Mouse (Mus musculus) forebrain, embryonic 15.5 days (tissue): ENCODE data around the gene Hacl1. TPM values are rescaled to one million over a fixed set of nuclear protein-coding genes. Genes with fewer than 3 reads are reported as not detected.

Source experiments
- ATAC-seq: fragments of 200-750 bp; cut with Nextera tagmentation; replicated peaks from 2 replicates; pipeline ENCODE4 v1.8.0; 2017; ENCODE audit warnings: mild to moderate bottlenecking, moderate TSS enrichment, moderate library complexity
- H3K27ac ChIP-seq: fragments of 300-500 bp; sonication (generic); replicated peaks from 2 replicates; pipeline ENCODE4 v1.5.1; 2015; ENCODE audit warnings: mild to moderate bottlenecking, inconsistent platforms
- H3K27me3 ChIP-seq: fragments of 300-500 bp; sonication (generic); 2 replicates; pipeline ENCODE4 v1.6.1; 2015; ENCODE audit warnings: inconsistent platforms
- H3K36me3 ChIP-seq: fragments of 300-500 bp; sonication (generic); 2 replicates; pipeline ENCODE4 v1.6.1; 2015; ENCODE audit warnings: mild to moderate bottlenecking, inconsistent platforms
- H3K4me1 ChIP-seq: fragments of 300-500 bp; sonication (generic); 2 replicates; pipeline ENCODE4 v1.6.1; 2015; ENCODE audit warnings: inconsistent platforms
- H3K4me2 ChIP-seq: fragments of 300-500 bp; sonication (generic); replicated peaks from 2 replicates; pipeline ENCODE4 v1.6.1; 2015; ENCODE audit warnings: mild to moderate bottlenecking, inconsistent platforms
- H3K4me3 ChIP-seq: fragments of 300-500 bp; sonication (generic); 2 replicates; pipeline ENCODE4 v1.5.1; 2015; ENCODE audit warnings: mild to moderate bottlenecking, inconsistent platforms
- H3K9ac ChIP-seq: fragments of 300-500 bp; sonication (generic); replicated peaks from 2 replicates; pipeline ENCODE4 v1.6.1; 2015; ENCODE audit warnings: mild to moderate bottlenecking, inconsistent platforms
- H3K9me3 ChIP-seq: fragments of 300-500 bp; sonication (generic); 2 replicates; pipeline ENCODE4 v1.6.1; 2016; ENCODE audit warnings: inconsistent platforms
- WGBS: fragments of 180-500 bp; shearing (Covaris S2); methylation state at CpG from one replicate; pipeline ENCODE4 v1.1.7; 2015; ENCODE audit warnings: mixed read lengths; 5-methylcytosine and 5-hydroxymethylcytosine counted together
- polyA plus RNA-seq: library from polyadenylated mRNA; unstranded; fragments of >200 nt; fragmentation: Nextera tagmentation; extraction: Ambion mirVana; gene quantifications from 2 replicates; pipeline ENCODE4 v1.2.1, GENCODE M21; 2015

The Hacl1 gene
- polyA plus RNA-seq, result 5.9 and 9.3 TPM in 2 replicates

DNA sequence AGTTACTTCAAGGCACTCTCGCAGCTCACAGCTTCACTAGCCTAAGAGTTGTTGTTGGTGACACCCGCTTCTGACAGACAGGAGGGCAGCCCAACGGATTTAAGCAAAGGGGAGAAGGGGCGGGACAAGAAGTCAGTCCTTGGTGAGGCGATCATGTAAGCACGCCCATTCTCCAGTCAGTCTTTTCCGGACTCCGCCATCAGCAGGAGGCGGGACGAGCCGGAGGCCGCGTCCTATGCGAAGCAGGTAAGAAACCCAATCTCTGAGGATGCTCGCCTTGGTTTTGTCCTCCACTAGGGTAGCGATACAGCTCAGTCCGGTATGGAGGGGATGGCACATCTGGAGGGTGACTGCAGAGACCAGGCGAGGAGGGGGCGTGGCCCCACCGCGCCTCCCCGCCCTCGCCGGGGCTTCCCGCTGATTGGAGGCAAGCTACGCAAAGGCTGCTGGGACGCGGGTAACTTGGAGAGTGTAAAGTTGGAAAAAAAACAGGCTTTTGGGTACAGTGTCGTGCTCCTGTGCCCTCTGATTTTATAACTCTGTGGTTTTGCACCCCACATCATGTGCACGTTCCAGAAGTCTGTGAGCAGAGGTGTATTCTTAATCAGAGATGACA is at the start of gene Hacl1, which contains the start of gene Btd:
Gene Hacl1 (minus strand): TSS at position 397 of the 616 bp plus-strand sequence.
Gene Btd (plus strand): TSS at position 139 of the 616 bp plus-strand sequence.
- 0% methylated on average over 30 of the region's 30 CpGs for WGBS
- H3K9ac ChIP-seq, result peak within 1 kb of the TSS; percentile 73
- no peaks in the 10 kb centered on the region for H3K36me3 ChIP-seq
- H3K4me3 ChIP-seq, result peak within 1 kb of the TSS; percentile 72
- H3K27me3 ChIP-seq, result no peaks in the 10 kb centered on the region
- ATAC-seq, result peak; percentile 99
- peak within 1 kb of the TSS; percentile 86 for H3K27ac ChIP-seq
- H3K9me3 ChIP-seq, result no peaks in the 10 kb centered on the region
- H3K4me1 ChIP-seq, result peaks cover 17% of the 10 kb centered on the region
- H3K4me2 ChIP-seq, result peak within 1 kb of the TSS; percentile 97

DNA sequence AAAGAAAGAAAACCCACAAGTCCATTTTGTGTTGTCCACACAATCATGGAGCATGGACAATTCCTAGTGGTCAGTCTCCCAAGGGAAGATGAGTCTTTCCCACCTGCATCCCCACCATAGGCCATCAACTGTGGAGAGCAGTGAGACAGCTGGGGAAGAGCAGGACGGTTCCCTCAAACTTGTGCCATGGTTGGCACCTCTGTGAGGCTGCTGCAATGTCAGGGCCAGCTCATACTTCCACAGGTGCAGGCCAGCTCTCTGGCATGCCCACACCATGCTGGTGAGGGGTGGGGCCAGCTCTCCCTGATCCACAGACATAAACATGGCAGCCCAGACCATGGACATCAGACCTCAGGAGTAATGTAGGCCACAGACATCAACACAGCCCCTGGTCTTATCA is 45.1 kb upstream of the Hacl1 start:
- Histone ChIP-seq H3K9me3 (no peaks in the 10 kb centered on the region), H3K27ac (no peak overlapping the region), H3K9ac (no peak overlapping the region), H3K4me1 (peaks cover 3% of the 10 kb centered on the region; the same call in 1 of the 2 replicates), H3K36me3 (no peaks in the 10 kb centered on the region), H3K4me2 (no peak overlapping the region), H3K4me3 (no peak overlapping the region), H3K27me3 (no peaks in the 10 kb centered on the region)
- no peak for ATAC-seq
- 94% methylated on average over 1 of the region's 1 CpGs for WGBS

DNA sequence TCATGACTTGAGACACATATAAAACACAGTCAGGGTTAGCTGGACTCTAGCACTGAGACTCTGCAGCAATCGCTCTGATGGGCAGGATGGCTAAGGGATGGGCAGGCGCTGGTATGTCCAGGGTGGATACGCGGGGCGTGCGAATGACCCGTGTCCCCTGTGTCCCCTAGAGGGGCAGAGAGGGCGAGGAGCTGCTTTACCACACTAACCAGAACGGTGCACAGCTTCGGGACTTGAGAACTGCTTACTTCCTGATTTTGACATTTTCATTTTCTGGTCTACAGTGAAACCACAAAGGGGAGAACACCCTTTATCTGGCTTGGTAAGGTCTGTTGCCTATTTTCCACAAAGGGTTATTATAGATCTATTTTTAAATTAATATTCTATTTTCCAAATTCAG is 44.6 kb upstream of the Hacl1 start:
- Histone ChIP-seq H3K4me3 (no peak overlapping the region), H3K4me2 (no peak overlapping the region), H3K36me3 (no peaks in the 10 kb centered on the region), H3K27ac (no peak overlapping the region), H3K27me3 (no peaks in the 10 kb centered on the region), H3K9me3 (no peaks in the 10 kb centered on the region), H3K4me1 (peaks cover 3% of the 10 kb centered on the region; the same call in 1 of the 2 replicates), H3K9ac (no peak overlapping the region)
- 92% methylated on average over 10 of the region's 10 CpGs for WGBS
- ATAC-seq, result no peak

DNA sequence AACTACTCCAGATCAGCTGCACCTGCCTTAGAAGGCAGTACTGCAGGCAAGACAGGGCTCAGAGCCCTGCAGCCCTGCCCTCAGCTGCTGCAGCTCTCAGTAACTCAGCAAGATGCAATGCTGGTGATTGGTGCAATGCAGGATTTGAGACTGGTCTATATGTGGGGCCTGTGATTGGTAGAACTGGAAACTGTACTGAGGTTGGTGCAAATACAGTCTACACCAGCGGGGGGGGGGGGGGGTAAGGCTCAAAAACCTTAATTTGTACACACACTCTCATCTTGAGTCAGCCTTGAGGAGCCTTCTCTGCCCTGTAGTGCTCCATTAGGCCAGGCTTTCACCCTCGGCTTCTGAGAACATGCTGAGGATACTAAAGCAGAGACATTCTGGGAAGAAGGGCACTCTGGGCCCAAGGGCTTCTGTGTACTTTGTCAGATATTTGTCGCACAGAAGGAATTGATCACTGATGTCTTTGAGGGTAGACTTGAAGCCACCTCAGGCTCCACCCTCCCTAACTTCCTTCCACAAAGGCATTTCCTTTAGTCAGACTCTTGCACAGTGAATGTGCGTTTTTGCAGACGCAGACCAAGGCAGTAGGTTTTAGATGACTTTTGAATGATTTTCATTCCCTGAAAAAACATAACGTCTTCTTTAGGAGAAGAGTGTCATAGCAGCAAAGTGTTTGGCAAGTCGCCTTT is 43.4 kb upstream of the Hacl1 start:
- no peak overlapping the region for H3K4me2 ChIP-seq
- no peaks in the 10 kb centered on the region for H3K9me3 ChIP-seq
- H3K9ac ChIP-seq, result no peak overlapping the region
- no peak for ATAC-seq
- peaks cover 3% of the 10 kb centered on the region; the same call in 1 of the 2 replicates for H3K4me1 ChIP-seq
- H3K4me3 ChIP-seq, result no peak overlapping the region
- no peaks in the 10 kb centered on the region for H3K27me3 ChIP-seq
- H3K27ac ChIP-seq, result no peak overlapping the region
- H3K36me3 ChIP-seq, result no peaks in the 10 kb centered on the region
- WGBS, result 86% methylated on average over 7 of the region's 7 CpGs

DNA sequence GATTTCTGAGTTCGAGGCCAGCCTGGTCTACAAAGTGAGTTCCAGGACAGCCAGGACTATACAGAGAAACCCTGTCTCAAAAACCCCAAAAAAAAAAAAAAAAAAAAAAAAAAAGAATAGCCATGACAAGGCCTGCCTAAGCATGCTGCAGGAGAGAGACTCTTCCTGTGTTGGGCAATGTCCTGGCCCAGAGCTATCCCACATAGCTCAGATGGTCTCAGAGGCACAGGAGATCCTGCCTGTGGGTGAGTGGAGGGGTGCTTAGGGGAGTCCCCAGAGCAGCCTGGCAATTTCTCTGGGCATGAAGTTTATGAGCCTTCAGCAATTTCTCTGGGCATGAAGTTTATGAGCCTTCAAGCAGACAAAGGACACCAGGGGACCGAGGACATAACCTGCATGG is 42.5 kb upstream of the Hacl1 start:
- no peak for ATAC-seq
- Histone ChIP-seq H3K27me3 (no peaks in the 10 kb centered on the region), H3K4me1 (peaks cover 3% of the 10 kb centered on the region; the same call in 1 of the 2 replicates), H3K36me3 (no peaks in the 10 kb centered on the region), H3K4me3 (no peak overlapping the region), H3K27ac (no peak overlapping the region), H3K4me2 (no peak overlapping the region), H3K9me3 (no peaks in the 10 kb centered on the region), H3K9ac (no peak overlapping the region)
- 95% methylated on average over 2 of the region's 2 CpGs for WGBS

DNA sequence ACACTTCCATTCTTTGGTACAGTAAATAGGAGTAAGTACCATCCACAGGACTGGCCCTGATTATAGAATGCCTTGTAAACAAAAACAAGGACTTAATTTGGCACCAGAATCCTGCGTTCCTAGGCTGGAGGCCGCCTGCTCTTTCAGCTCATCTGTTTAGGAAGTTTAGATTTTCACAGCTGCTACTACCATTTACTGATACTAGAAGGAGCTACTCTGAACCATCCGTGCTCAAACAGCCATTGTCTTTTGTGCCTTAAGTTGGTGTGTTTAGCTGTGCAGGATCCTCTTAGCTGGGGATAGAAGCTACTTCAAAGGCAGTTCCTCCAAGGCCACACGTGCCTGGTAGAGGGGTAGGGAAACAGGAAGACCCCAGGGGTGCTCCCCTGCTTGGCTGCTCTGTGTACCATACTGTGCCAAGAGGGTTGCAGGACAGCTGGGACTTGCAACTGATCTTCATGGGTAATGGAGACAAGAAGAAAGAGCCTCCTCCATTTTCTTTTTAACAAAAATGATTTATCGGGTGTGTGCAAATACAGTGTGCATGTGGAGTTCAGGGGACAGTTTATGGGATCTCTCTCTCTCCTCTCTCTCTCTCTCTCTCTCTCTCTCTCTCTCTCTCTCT is 41.0 kb upstream of the Hacl1 start:
- no peak for ATAC-seq
- Histone ChIP-seq H3K27ac (no peak overlapping the region), H3K4me1 (peaks cover 3% of the 10 kb centered on the region; the same call in 1 of the 2 replicates), H3K27me3 (no peaks in the 10 kb centered on the region), H3K36me3 (no peaks in the 10 kb centered on the region), H3K9ac (no peak overlapping the region), H3K4me2 (no peak overlapping the region), H3K9me3 (no peaks in the 10 kb centered on the region), H3K4me3 (no peak overlapping the region)
- WGBS, result 49% methylated on average over 5 of the region's 5 CpGs

DNA sequence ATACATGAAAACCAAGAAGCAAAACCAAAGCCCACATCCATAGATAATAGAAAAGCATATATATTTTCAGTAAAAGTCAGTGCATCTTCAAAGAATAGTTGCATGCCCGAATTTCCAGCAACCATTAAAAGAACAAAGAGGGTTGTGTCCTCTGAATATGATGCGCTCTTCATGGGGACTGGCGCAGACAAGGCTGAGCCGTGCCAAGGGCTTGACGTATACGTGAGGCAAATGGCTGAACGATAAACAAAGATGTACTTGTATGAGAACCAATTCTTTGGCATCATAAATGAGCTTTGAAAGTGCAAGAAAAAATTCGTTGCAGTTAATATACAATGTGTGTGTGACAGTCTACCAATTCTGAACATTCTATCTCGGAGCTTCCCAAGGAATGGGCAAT is 40.2 kb upstream of the Hacl1 start:
- Histone ChIP-seq H3K36me3 (no peaks in the 10 kb centered on the region), H3K9me3 (no peaks in the 10 kb centered on the region), H3K4me3 (no peak overlapping the region), H3K27me3 (no peaks in the 10 kb centered on the region), H3K4me2 (no peak overlapping the region), H3K27ac (no peak overlapping the region), H3K4me1 (peaks cover 3% of the 10 kb centered on the region; the same call in 1 of the 2 replicates), H3K9ac (no peak overlapping the region)
- ATAC-seq, result no peak
- 73% methylated on average over 9 of the region's 9 CpGs for WGBS

DNA sequence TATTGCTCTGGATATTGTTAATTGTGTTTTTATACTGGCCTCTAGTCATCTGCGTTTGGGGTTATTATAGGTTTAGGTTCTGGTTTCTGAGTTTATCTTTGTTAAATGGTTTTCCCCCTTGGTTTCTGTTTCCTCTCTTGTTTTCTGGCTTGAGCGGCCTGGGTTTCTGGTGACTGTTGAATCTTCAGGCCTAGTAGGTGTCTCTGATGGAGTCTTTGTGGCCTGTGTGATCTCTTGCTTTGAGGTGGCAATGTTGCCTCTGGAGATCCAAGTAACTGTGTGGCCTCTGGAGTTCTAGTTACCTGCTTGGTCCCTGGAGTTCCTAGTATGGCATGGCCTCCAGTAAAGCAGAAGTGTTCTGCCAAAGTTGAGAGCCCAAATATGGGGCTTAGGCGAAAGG is 39.6 kb upstream of the Hacl1 start:
- no peaks in the 10 kb centered on the region for H3K27me3 ChIP-seq
- 93% methylated on average over 3 of the region's 3 CpGs for WGBS
- H3K9ac ChIP-seq, result no peak overlapping the region
- H3K4me3 ChIP-seq, result no peak overlapping the region
- H3K4me2 ChIP-seq, result no peak overlapping the region
- H3K9me3 ChIP-seq, result no peaks in the 10 kb centered on the region
- ATAC-seq, result no peak
- H3K27ac ChIP-seq, result no peak overlapping the region
- H3K4me1 ChIP-seq, result peaks cover 3% of the 10 kb centered on the region; the same call in 1 of the 2 replicates
- no peaks in the 10 kb centered on the region for H3K36me3 ChIP-seq

DNA sequence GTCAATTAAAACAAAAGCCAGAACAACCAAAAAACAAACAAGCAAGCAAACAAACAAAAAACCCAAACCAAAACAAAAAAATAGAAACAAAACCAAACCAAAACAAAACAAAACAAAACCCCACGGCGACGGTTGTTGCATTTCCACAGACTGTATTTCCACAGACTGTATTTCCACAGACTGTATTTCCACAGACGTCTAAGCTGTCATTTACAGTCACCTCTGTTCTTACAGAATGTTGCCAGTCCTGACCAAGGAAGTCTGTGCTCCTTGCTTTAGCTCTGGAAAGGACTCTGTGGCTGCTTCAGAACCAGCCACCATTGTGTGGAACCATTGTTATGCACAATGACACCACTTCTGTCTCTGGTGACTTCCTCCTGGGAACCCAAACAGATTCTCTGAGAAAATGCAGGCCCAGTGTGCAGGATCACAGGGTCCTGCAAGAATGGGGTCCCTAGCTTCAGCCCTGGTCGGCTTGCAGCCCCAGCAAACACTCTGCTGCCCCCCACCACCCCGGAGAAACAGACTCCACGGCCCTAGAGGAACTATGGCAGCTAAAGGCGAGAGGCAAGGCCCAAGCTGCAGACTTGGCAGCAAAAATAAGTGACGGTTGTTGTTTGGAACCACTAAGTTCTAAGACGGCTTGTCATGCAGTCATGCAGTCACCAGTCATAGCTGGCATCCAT is 30.7 kb upstream of the Hacl1 start:
- ATAC-seq, result no peak
- H3K36me3 ChIP-seq, result peaks cover under 1% of the 10 kb centered on the region; the same call in 1 of the 2 replicates
- no peak overlapping the region for H3K9ac ChIP-seq
- H3K4me1 ChIP-seq, result peaks cover 21% of the 10 kb centered on the region
- H3K27ac ChIP-seq, result no peak overlapping the region
- no peaks in the 10 kb centered on the region for H3K9me3 ChIP-seq
- no peak overlapping the region for H3K4me2 ChIP-seq
- H3K4me3 ChIP-seq, result no peak overlapping the region
- 52% methylated on average over 10 of the region's 10 CpGs for WGBS
- no peaks in the 10 kb centered on the region for H3K27me3 ChIP-seq

DNA sequence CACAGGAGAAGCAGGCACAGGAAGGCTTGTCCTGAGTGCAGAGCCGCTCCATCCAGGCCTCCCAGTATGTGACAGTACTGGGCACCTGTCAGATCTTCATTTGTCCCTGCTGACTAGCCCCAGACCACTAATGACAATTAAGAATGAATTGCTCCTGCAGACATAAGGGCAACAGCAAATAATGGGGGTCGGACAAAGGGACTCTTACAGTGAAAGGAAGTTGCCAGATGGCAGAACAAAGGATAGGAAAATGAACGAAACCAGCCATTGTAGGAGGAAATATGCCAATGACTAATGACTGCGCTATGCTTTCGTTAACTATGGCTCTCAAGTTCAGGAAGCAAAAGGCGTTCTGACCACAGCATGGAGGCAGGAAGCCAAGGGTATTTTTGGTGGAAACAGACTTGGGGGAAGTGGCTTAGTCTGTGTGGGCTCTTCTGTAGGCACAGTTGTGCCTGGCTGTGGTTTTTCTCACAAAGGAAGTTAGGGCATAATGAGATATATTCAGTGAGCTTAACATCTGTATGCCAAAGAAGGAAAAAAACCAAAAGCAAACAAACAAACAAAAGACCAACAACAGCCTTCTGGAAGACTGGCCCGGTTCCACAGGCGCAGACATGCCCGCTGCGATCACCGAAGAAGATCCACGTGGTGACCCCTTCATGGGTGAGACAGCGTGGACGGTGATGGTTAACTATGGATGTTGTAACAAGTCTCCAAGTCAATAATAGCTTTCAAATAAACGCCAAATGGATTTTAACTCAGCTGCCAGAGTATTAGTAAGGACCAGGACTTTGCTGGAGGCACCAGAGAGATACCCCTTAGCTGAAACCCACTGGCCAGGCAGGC is 28.8 kb upstream of the Hacl1 start:
- ATAC-seq, result peak; percentile 60

DNA sequence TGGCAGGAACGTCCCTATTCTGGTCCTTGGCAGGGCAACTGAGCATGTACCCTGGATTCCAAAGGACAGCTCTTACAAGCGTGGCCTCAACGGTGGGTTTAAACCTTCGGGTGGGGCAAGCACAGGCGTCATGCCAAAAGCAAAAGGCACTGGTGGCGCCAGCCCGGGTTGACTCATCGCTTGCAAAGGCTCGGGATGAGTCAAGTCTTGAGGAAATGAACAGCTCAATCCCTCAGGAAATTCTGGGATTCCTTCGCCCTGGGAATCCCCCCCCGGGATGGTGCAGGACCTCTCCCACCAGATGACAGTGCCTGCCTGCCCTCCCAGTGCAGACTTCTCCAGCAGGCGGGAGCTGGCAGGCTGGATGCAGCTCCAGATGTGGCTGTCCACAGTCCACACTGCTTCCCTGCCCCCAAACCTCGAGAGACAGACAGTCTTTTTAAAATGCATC is 28.1 kb upstream of the Hacl1 start:
- no peaks in the 10 kb centered on the region for H3K9me3 ChIP-seq
- H3K36me3 ChIP-seq, result peaks cover 3% of the 10 kb centered on the region; the same call in 1 of the 2 replicates
- peak; percentile 14; the same call in 1 of the 2 replicates for ATAC-seq
- H3K4me3 ChIP-seq, result no peak overlapping the region
- no peaks in the 10 kb centered on the region for H3K27me3 ChIP-seq
- H3K4me2 ChIP-seq, result no peak overlapping the region
- WGBS, result 49% methylated on average over 13 of the region's 13 CpGs
- peaks cover 26% of the 10 kb centered on the region for H3K4me1 ChIP-seq
- peak overlapping the region; percentile 66 for H3K27ac ChIP-seq
- H3K9ac ChIP-seq, result no peak overlapping the region

More for the DNA sequence above, 28.8 kb upstream of the Hacl1 start:
- H3K4me3 ChIP-seq, result no peak overlapping the region
- no peaks in the 10 kb centered on the region for H3K27me3 ChIP-seq
- no peaks in the 10 kb centered on the region for H3K9me3 ChIP-seq
- H3K4me1 ChIP-seq, result peaks cover 21% of the 10 kb centered on the region
- H3K9ac ChIP-seq, result no peak overlapping the region
- H3K36me3 ChIP-seq, result peaks cover 3% of the 10 kb centered on the region; the same call in 1 of the 2 replicates
- WGBS, result 45% methylated on average over 15 of the region's 15 CpGs
- peak overlapping the region; percentile 66 for H3K27ac ChIP-seq
- no peak overlapping the region for H3K4me2 ChIP-seq
